Mouse (Mus musculus) limb, embryonic 11.5 days (tissue): ENCODE results near the gene Prune2. TPM values are rescaled to one million over a fixed set of nuclear protein-coding genes. Genes with fewer than 3 reads are reported as not detected.
A peak's percentile ranks its signal among the peaks of the same experiment; 100 is the strongest.

Source experiments
- ATAC-seq: fragments of 200-750 bp; cut with Nextera tagmentation; 2 replicates; pipeline ENCODE4 v1.8.0; 2017; ENCODE audit warnings: low read depth; ENCODE audit not compliant: insufficient number of reproducible peaks, low FRiP score, low TSS enrichment
- DNase-seq: peaks from one replicate; pipeline ENCODE4 v3.0.0-alpha.2; 2015; ENCODE audit warnings: low spot score
- H3K27ac ChIP-seq: fragments of 300-500 bp; sonication (generic); replicated peaks from 2 replicates; pipeline ENCODE4 v1.5.1; 2014; ENCODE audit warnings: low read depth, mild to moderate bottlenecking, low read length
- H3K27me3 ChIP-seq: fragments of 300-500 bp; sonication (generic); 2 replicates; pipeline ENCODE4 v1.6.1; 2014; ENCODE audit warnings: mild to moderate bottlenecking, low read length, mixed read lengths; ENCODE audit not compliant: control insufficient read depth, insufficient read depth
- H3K36me3 ChIP-seq: fragments of 300-500 bp; sonication (generic); 2 replicates; pipeline ENCODE4 v1.6.1; 2014; ENCODE audit warnings: mild to moderate bottlenecking, low read length, moderate library complexity, mixed read lengths; ENCODE audit not compliant: control insufficient read depth, insufficient read depth
- H3K4me1 ChIP-seq: fragments of 300-500 bp; sonication (generic); 2 replicates; pipeline ENCODE4 v1.6.1; 2014; ENCODE audit warnings: low read length, mixed read lengths; ENCODE audit not compliant: control insufficient read depth, insufficient read depth
- H3K4me2 ChIP-seq: fragments of 300-500 bp; sonication (generic); 2 replicates; pipeline ENCODE4 v1.6.1; 2014; ENCODE audit warnings: low read depth, mild to moderate bottlenecking, moderate library complexity; ENCODE audit not compliant: severe bottlenecking
- H3K4me3 ChIP-seq: fragments of 300-500 bp; sonication (generic); 2 replicates; pipeline ENCODE4 v1.5.1; 2014; ENCODE audit warnings: low read depth, low read length
- H3K9ac ChIP-seq: fragments of 300-500 bp; sonication (generic); 2 replicates; pipeline ENCODE4 v1.6.1; 2014; ENCODE audit warnings: mild to moderate bottlenecking, low read length
- H3K9me3 ChIP-seq: fragments of 300-500 bp; sonication (generic); 2 replicates; pipeline ENCODE4 v1.6.1; 2016; ENCODE audit warnings: low read length; ENCODE audit not compliant: control insufficient read depth
- WGBS: fragments of 180-500 bp; shearing (Covaris S2); extraction: QIAGEN DNeasy Blood & Tissue Kit; methylation state at CpG from one replicate; pipeline ENCODE4 v1.1.7; 2014; 5-methylcytosine and 5-hydroxymethylcytosine counted together
- polyA plus RNA-seq: library from polyadenylated mRNA; unstranded; fragments of >200 nt; fragmentation: Nextera tagmentation; extraction: Ambion mirVana; gene quantifications from 2 replicates; pipeline ENCODE4 v1.2.1, GENCODE M21; 2014

Gene Prune2
- polyA plus RNA-seq, 1 experiment from 2014 or later: 0.55 TPM

DNA sequence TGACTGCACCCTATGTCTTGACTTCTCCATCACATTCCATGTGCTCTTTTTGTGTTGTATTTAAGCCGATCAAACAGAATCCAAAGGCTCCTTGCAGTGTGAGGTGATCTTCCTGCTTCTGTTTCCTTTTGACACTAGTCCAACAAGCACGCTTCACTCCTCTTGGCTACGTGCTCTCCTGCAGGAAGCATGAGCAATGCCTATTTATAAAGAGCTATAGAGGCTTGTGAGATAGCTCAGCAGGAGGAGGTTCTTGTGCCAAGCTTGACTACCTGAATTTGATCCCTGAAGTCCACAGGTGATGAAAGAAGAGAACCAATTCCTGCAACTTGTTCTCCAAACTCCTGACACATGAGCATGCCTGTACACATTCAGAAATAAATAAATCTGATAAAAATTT lies 282.6 kb downstream of the Prune2 start:
- ATAC-seq (no peak), DNase-seq (no peak)
- no peak overlapping the region for H3K27ac ChIP-seq
- H3K4me3 ChIP-seq: no peak overlapping the region
- no peak overlapping the region for H3K4me2 ChIP-seq
- H3K9ac ChIP-seq: no peak overlapping the region
- H3K4me1 ChIP-seq: no peaks in the 10 kb centered on the region
- no peaks in the 10 kb centered on the region for H3K9me3 ChIP-seq
- no peaks in the 10 kb centered on the region for H3K36me3 ChIP-seq
- H3K27me3 ChIP-seq: no peaks in the 10 kb centered on the region
- WGBS: 88% methylated on average over 3 of the region's 3 CpGs

DNA sequence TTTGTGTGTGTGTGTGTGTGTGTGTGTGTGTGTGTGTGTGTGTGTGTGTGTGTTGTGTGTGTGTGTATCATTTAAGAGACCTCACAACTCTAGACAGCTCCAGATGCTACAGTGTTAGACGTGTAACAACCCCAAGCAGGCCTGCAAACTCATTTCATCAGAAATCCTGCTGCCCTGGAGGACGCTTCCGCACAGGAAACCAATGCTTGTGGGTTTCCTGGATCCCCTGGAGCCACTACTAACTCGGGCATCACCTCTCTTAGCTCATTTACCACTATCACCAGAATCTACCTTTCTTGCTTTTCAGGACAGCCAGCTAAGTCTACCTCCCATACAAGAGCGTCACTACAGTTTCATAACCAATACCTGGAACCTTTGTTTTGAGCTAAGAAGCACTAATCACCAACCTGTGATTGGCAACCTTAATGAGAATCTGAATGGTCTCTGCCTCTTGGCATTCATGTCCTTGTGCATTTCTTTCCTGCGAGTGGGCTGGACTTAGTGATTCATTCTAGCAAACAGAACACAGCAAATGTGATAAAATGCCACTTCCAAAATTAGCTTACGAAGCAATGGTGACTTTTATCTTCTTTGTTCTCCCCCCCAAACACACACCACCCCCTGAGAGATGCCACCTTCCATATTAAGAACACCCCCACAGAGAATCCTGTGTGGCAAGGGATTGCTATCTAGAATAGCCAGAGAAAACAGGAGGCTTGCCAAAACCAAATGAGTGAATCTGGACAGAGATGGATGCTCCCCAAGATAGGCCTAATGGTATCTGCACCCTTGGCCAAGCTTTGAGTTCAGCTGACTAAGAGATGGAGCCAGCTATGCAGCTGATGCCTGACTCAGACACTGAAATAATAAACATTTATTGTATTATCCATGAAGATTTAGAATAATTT lies 284.5 kb downstream of the Prune2 start:
- Histone ChIP-seq H3K4me2 (no peak overlapping the region), H3K9ac (no peak overlapping the region), H3K4me3 (no peak overlapping the region), H3K27me3 (no peaks in the 10 kb centered on the region), H3K9me3 (no peaks in the 10 kb centered on the region), H3K36me3 (no peaks in the 10 kb centered on the region), H3K27ac (no peak overlapping the region), H3K4me1 (no peaks in the 10 kb centered on the region)
- DNase-seq: no peak
- no peak for ATAC-seq
- WGBS: 86% methylated on average over 7 of the region's 7 CpGs

DNA sequence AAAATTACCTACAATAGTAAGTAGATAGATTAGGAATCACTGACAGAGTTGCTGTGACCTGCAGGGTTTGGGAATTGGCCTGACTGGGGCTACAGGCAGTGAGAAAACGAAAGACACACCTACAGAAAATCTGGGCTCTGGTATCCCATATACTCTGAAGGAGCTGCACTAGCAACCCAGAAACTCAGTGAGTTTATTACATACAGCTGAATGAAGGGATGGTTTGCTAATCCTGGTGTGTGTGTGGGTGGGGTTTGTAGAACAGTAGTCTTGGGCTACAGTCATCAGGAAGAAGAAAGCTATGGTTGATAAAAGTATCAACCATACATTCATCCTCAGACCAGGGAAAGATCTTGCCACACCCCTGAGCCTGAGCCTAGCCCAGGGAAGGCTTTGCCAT lies 285.3 kb downstream of the Prune2 start:
- no peak overlapping the region for H3K4me2 ChIP-seq
- no peaks in the 10 kb centered on the region for H3K36me3 ChIP-seq
- H3K9ac ChIP-seq: no peak overlapping the region
- H3K27ac ChIP-seq: no peak overlapping the region
- H3K27me3 ChIP-seq: no peaks in the 10 kb centered on the region
- no peaks in the 10 kb centered on the region for H3K9me3 ChIP-seq
- WGBS: 83% methylated on average over 1 of the region's 1 CpGs
- DNase-seq (no peak), ATAC-seq (no peak)
- H3K4me1 ChIP-seq: no peaks in the 10 kb centered on the region
- H3K4me3 ChIP-seq: no peak overlapping the region

DNA sequence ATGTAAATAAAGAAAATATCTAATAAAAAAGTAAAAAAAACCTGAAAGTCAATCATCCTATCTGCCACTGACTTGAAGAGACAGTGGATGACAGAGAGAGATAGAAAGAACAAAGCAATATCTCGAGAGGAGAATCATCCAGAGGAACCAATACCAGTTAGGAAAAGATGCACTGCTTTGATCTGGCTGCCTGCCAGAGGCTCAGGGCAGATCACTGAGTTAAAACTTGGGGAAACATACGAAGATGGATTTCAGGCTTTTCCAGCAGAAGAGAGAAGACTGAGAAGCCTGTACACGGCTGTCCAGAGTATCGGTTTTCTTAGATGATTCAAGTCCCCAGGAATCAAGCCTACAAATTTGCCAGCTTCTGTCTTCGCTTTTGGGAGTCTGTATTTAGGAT lies 287.0 kb downstream of the Prune2 start:
- no peaks in the 10 kb centered on the region for H3K9me3 ChIP-seq
- no peak for ATAC-seq
- 79% methylated on average over 5 of the region's 5 CpGs for WGBS
- H3K4me1 ChIP-seq: no peaks in the 10 kb centered on the region
- no peak overlapping the region for H3K4me2 ChIP-seq
- no peak overlapping the region for H3K27ac ChIP-seq
- H3K4me3 ChIP-seq: no peak overlapping the region
- H3K9ac ChIP-seq: no peak overlapping the region
- H3K27me3 ChIP-seq: no peaks in the 10 kb centered on the region
- DNase-seq: no peak
- no peaks in the 10 kb centered on the region for H3K36me3 ChIP-seq

DNA sequence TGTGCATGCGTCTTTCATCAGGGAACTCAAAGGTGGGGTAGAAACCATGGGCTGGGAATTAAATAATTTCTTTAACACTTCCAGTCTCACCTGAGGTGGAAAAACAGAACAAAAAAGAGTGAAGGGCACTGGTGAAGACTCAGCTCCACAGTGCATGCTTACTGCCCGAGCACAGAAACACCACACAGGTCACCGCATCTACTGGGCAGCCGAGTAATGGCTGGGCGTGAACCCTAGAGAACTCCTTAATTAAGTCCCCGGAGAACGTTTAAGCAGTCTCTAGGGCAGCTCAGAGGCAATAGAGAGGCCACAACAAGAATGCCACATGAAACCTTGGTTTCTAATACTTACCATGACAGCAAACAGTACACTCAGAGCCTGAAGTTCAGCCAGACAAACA lies 288.6 kb downstream of the Prune2 start:
- H3K4me3 ChIP-seq: no peak overlapping the region
- no peak overlapping the region for H3K4me2 ChIP-seq
- WGBS: 64% methylated on average over 7 of the region's 7 CpGs
- H3K9ac ChIP-seq: no peak overlapping the region
- DNase-seq (no peak), ATAC-seq (no peak)
- H3K9me3 ChIP-seq: no peaks in the 10 kb centered on the region
- H3K36me3 ChIP-seq: no peaks in the 10 kb centered on the region
- H3K27me3 ChIP-seq: no peaks in the 10 kb centered on the region
- H3K4me1 ChIP-seq: no peaks in the 10 kb centered on the region
- 0 out of 2 replicates have a peak overlapping the region, but pooled peaks have one; percentile 30 for H3K27ac ChIP-seq

DNA sequence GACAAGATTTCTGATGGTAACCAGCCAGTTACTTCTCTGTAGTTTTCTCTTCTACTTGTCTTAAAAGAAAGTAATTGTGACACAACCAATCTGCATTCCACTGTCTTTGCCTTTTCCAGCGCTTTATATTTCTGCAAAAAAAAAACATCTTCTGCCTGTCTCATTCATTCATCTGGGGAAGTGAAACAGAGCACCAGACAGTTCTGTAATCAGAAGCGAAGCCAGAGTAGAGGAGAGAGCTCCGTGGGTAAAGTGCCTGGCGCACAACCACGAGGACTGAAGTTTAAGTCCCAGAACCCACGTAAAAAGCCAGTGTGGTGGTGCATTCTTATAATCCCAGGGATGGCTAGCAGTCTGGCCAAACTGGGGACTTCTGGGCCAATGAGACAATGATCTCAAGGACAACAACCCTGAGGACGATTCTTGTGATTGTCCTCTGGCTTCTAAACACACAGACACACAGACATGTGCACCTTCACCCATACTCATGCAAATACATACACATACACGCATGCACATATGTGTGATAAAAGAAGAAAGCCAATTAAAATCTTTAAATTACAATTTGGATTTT lies 291.5 kb downstream of the Prune2 start:
- 87% methylated on average over 8 of the region's 8 CpGs for WGBS
- H3K4me3 ChIP-seq: no peak overlapping the region
- no peaks in the 10 kb centered on the region for H3K27me3 ChIP-seq
- no peak overlapping the region for H3K9ac ChIP-seq
- ATAC-seq (no peak), DNase-seq (no peak)
- H3K4me1 ChIP-seq: no peaks in the 10 kb centered on the region
- no peaks in the 10 kb centered on the region for H3K9me3 ChIP-seq
- H3K27ac ChIP-seq: no peak overlapping the region
- no peak overlapping the region for H3K4me2 ChIP-seq
- no peaks in the 10 kb centered on the region for H3K36me3 ChIP-seq

DNA sequence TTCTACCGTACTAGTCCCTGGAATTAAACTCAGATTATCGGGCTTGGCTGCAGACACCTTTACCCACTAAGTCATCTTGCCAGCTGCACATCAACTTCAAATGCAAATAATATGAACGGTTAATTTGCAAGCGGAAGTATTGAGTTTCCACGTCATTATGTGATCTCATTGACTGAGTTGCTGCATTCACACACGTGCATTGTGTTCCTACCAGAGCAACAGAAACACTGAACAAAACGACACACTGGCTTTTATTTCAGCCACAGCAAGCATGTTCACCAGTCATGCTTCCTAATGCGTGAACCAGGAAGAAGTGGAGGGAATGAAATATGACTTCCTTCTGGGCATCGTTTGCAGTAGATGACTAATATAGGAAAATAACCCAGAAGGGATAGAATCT lies 293.8 kb downstream of the Prune2 start:
- H3K27ac ChIP-seq: no peak overlapping the region
- WGBS: 87% methylated on average over 9 of the region's 9 CpGs
- H3K27me3 ChIP-seq: no peaks in the 10 kb centered on the region
- no peak overlapping the region for H3K9ac ChIP-seq
- ATAC-seq: no peak
- no peak for DNase-seq
- no peaks in the 10 kb centered on the region for H3K9me3 ChIP-seq
- H3K4me1 ChIP-seq: no peaks in the 10 kb centered on the region
- no peak overlapping the region for H3K4me2 ChIP-seq
- H3K36me3 ChIP-seq: no peaks in the 10 kb centered on the region
- no peak overlapping the region for H3K4me3 ChIP-seq

DNA sequence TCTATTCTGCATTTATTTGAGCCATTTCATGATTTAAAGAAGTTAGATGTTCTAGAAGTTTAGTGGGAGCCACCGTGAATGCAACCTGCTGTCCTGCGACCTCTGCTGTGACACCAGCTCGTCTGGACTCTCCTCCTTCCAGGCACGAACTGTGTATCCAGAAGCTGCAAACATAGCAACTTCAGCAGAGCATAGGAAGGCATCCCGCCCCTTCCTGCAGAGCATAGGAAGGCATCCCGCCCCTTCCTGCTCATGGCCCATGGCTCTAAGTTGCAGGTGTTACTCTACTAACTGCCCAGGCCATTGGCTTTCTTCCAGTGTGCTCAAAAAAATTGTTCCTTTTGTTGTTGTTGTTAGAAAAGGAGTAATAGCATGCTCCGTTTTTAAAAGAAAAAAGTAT lies 294.9 kb downstream of the Prune2 start:
- no peaks in the 10 kb centered on the region for H3K27me3 ChIP-seq
- ATAC-seq (no peak), DNase-seq (no peak)
- H3K4me2 ChIP-seq: no peak overlapping the region
- H3K4me3 ChIP-seq: no peak overlapping the region
- H3K9ac ChIP-seq: no peak overlapping the region
- no peak overlapping the region for H3K27ac ChIP-seq
- no peaks in the 10 kb centered on the region for H3K4me1 ChIP-seq
- no peaks in the 10 kb centered on the region for H3K36me3 ChIP-seq
- WGBS: 85% methylated on average over 7 of the region's 7 CpGs
- no peaks in the 10 kb centered on the region for H3K9me3 ChIP-seq
